Mouse (Mus musculus): Measurements from ENCODE around the gene Dcst1.

DNA sequence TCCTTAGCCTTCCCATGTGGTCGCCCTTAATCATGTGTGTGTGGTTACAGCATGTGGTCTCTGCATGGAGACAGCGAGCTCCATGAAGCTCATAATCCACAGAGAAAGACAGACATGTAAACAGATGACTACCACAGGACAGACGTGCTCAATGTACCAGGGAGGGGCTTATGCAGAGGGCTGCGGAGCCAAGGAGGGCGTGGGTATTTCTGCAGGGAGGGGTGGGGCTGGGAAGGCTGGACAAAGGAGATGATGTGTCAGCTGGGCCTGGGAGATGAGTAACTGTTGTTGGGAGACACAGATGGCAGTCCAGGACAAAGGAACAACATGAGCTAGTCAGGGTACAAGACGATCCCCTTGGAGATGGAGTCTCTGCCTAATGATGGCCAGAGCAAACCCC lies 5.4 kb downstream of the Dcst1 start:
- TF ChIP-seq CTCF (IDR thresholded peaks at IDR 0.05; ENCODE audit: low read depth, low read length) (no peak), POLR2A (IDR thresholded peaks at IDR 0.05; ENCODE audit: borderline replicate concordance, low read depth, low read length) (no peak)

Data from bone marrow macrophage, adult 2 months (primary cell).